Mouse (Mus musculus): ENCODE measurements around the gene Nod1. TPM values are rescaled to one million over a fixed set of nuclear protein-coding genes. Genes with fewer than 3 reads are reported as not detected.

Gene Nod1
- total RNA-seq (2023): 10 to 100 TPM; 24.2 to 35.9 TPM

DNA sequence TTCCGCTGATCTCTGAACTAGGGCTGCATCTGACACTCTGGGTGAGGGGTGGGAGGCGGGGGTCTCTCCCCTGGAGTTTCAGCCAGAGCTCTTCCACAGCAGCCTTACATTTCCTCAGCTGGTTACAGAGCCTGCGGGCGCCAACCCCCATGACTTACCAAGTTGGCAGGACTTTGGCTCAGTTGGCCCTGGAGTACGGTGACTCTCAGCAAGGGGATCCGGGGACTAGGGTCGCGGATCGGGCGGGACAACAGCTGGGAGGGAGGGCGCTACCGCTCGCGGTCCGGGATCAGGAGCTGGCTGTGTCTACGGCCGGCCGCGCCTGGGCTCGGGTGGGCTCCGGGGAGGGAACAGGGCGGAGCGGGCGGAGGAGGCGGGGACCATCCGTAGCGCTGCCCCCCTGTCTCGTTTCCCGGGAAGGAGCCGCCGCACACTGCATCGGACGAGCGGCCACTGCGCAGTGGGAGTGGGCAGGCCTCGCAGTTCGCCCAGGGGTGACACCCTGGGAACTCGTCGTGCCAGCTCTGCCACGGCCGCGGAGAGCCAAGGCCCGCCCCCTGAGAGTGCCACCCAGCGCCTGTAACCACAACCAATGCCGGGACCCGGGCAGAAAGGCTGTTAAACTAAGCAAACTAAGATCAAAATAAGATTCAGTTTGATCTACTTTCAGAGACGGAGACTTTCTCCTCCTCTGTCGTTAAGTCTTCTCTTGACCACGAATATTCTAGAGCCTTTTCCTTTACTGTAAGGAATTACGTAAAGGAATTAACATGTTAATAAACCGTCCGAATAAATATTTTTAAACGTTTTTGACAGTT is at the start of gene Nod1:
Gene Nod1, minus strand, starts transcription at position 502 of the 818 bp plus-strand sequence.

DNA sequence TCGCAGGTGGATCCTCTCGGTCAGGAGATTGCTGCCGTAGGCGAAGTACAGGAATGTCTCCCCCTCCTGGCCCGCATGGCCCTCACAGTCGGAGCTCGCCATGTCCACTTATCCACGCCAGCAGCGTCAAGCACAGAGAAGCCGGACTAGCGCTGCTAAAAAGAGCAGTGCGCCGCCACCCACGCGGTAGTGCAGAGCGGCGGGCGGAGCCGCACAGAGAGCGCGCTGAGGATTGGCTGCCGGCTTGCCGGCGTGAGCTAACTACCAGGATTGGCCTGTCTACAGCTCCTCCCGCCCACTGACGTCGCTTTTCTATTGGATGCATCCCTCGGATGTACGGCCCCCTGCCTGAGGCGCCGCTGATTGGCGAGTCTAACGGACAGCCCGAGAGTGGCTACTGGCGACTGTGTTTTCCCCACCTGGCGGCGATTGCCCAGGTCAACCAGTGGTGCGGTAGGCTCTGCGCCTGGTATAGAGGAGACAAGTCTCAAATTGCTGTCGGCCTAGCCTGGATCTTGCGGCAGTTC is 20.4 kb upstream of the Nod1 start, which contains the start of gene Ggct:
Gene Ggct, minus strand, starts transcription at position 217 of the 527 bp plus-strand sequence.

Other genes with a start within 250 kb of the Nod1 start
- gene Znrf2, start 155.7 kb downstream of the Nod1 start, total RNA-seq (2023): 10 to 100 TPM; 27.7 to 33.7 TPM
- gene Ggct, start 20.3 kb upstream of the Nod1 start, total RNA-seq (2023): 1 to 10 TPM; 2.2 to 3.7 TPM
- 10 to 100 TPM; 45.5 to 49.8 TPM for gene Gars, start 65.4 kb upstream of the Nod1 start, total RNA-seq (2023)
- gene Crhr2, start 160.4 kb upstream of the Nod1 start, total RNA-seq (2023): not detected
- gene Inmt, start 202.4 kb upstream of the Nod1 start, total RNA-seq (2023): not detected
- 1 to 10 TPM; 1.6 to 1.9 TPM for gene Mindy4, start 230.8 kb upstream of the Nod1 start, total RNA-seq (2023)

Measured in neutrophil, adult 83 days (primary cell).